Mouse (Mus musculus) heart, postnatal 0 days (tissue): ENCODE data around the gene Foxr1. TPM values are rescaled to one million over a fixed set of nuclear protein-coding genes. Genes with fewer than 3 reads are reported as not detected.
"Not testable (repeated sequence)": the region's sequence is repeated elsewhere in the genome, so short reads cannot be mapped to it uniquely, and the experiment has no call there.

Experiments
- ATAC-seq: fragments of 200-750 bp; cut with Nextera tagmentation; 2 replicates; pipeline ENCODE4 v1.8.0; 2017; ENCODE audit warnings: low read depth, moderate number of reproducible peaks, moderate library complexity; ENCODE audit not compliant: insufficient read depth
- DNase-seq: peaks from one replicate; pipeline ENCODE4 v3.0.0-alpha.2; 2016; ENCODE audit warnings: low spot score
- H3K27ac ChIP-seq: fragments of 300-500 bp; sonication (generic); 2 replicates; pipeline ENCODE4 v1.5.1; 2014; ENCODE audit warnings: low read depth, mild to moderate bottlenecking
- H3K27me3 ChIP-seq: fragments of 300-500 bp; sonication (generic); 2 replicates; pipeline ENCODE4 v1.6.1; 2014; ENCODE audit warnings: low read length, mixed read lengths; ENCODE audit not compliant: control insufficient read depth, insufficient read depth
- H3K36me3 ChIP-seq: fragments of 300-500 bp; sonication (generic); replicated peaks from 2 replicates; pipeline ENCODE4 v1.6.1; 2014; ENCODE audit warnings: low read length, mixed read lengths; ENCODE audit not compliant: control insufficient read depth, insufficient read depth
- H3K4me1 ChIP-seq: fragments of 300-500 bp; sonication (generic); 2 replicates; pipeline ENCODE4 v1.6.1; 2014; ENCODE audit warnings: antibody characterized with exemption; ENCODE audit not compliant: control insufficient read depth, insufficient read depth
- H3K4me2 ChIP-seq: fragments of 300-500 bp; sonication (generic); 2 replicates; pipeline ENCODE4 v1.6.1; 2014; ENCODE audit warnings: low read depth, mild to moderate bottlenecking, low read length, moderate library complexity
- H3K4me3 ChIP-seq: fragments of 300-500 bp; sonication (generic); 2 replicates; pipeline ENCODE4 v1.5.1; 2014; ENCODE audit warnings: low read depth, low read length
- H3K9ac ChIP-seq: fragments of 300-500 bp; sonication (generic); replicated peaks from 2 replicates; pipeline ENCODE4 v1.6.1; 2014; ENCODE audit warnings: low read depth, low read length, mixed read lengths
- H3K9me3 ChIP-seq: fragments of 300-500 bp; sonication (generic); replicated peaks from 2 replicates; pipeline ENCODE4 v1.6.1; 2016; ENCODE audit warnings: low read length; ENCODE audit not compliant: control insufficient read depth
- CTCF ChIP-seq: IDR thresholded peaks from 2 replicates; pipeline ENCODE4 v1.5.1; 2016; ENCODE audit warnings: antibody characterized with exemption, control low read depth, low read depth
- EP300 ChIP-seq: IDR thresholded peaks from 2 replicates; pipeline ENCODE4 v1.6.1; 2016; ENCODE audit warnings: antibody characterized with exemption, low read depth
- WGBS: fragments of 180-500 bp; shearing (Covaris S2); extraction: QIAGEN DNeasy Blood & Tissue Kit; methylation state at CpG from one replicate; pipeline ENCODE4 v1.1.7; 2014; 5-methylcytosine and 5-hydroxymethylcytosine counted together
- polyA plus RNA-seq: library from polyadenylated mRNA; unstranded; fragments of >200 nt; fragmentation: Nextera tagmentation; extraction: Ambion mirVana; gene quantifications from 2 replicates; pipeline ENCODE4 v1.2.1, GENCODE M21; 2015
- total RNA-seq: library from RNA; depleted of rRNA; stranded (reverse); fragments of >200 nt; gene quantifications from 2 replicates; pipeline ENCODE4 v1.2.3, GENCODE M21; 2014; ENCODE audit warnings: low replicate concordance

The Foxr1 gene
- total and polyA plus RNA-seq, 2 experiments from 2014 or later = not detected

DNA sequence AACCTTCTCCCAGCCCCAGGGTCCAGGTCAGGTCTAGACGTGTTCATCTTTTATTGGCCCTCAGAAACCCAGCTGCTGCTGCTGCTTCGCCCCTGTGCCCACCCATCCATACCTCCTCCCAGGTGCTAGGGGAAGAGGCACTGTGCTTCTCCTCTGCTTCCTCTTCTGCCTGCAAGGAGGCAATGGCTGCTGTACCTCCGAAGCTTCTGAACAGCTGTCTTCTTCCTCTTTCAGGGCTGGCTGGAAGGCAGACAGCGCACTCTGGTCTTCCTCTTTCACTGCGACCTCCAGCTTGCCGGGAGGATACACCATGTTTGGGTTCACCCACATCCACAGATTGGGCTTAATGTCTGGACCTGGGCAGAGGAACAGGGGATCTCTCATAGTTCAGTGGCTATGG is 5.2 kb downstream of the Foxr1 start:
- no peaks in the 10 kb centered on the region for H3K9me3 ChIP-seq
- no peaks in the 10 kb centered on the region for H3K36me3 ChIP-seq
- H3K4me3 ChIP-seq = no peak overlapping the region
- H3K27me3 ChIP-seq = no peaks in the 10 kb centered on the region
- H3K9ac ChIP-seq = no peak overlapping the region
- WGBS = 64% methylated on average over 6 of the region's 6 CpGs
- no peak overlapping the region for H3K27ac ChIP-seq
- TF ChIP-seq CTCF = no peak
- no peak for TF ChIP-seq EP300
- DNase-seq (no peak), ATAC-seq (no peak)
- no peak overlapping the region for H3K4me2 ChIP-seq
- no peaks in the 10 kb centered on the region for H3K4me1 ChIP-seq

DNA sequence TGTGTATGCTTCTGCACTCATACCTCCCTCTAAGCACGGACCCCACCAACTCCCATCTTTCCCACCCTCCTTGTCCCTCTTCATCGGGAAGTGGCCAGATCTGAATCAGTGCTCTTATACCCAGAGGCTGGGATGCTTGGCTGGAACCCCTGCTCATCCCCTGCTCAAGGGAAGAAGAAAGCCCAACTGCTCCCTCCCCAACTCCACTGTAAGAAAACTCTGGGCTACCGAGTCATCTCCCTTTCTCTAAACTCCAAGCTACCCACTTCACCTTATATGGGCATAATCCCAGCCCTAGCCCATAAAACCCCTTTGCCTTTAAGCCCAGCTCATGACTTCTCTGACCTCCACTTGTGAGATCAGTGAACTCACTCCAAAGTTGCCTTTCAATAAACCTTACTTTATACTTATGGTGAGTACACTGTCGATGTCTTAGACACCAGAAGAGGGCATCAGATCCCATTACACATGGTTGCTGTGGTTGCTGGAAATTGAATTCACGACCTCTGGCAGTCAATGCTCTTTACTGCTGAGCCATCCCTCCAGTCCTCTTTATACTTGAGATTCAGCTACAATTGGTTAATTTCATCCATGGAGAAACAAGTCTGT is 8.3 kb downstream of the Foxr1 start:
- no peak overlapping the region for H3K27ac ChIP-seq
- no peaks in the 10 kb centered on the region for H3K4me1 ChIP-seq
- no peaks in the 10 kb centered on the region for H3K9me3 ChIP-seq
- WGBS = 43% methylated on average over 5 of the region's 5 CpGs
- no peak overlapping the region for H3K9ac ChIP-seq
- H3K36me3 ChIP-seq = no peaks in the 10 kb centered on the region
- no peak overlapping the region for H3K4me3 ChIP-seq
- no peak overlapping the region for H3K4me2 ChIP-seq
- DNase-seq (no peak), ATAC-seq (no peak)
- no peak for TF ChIP-seq EP300
- no peaks in the 10 kb centered on the region for H3K27me3 ChIP-seq

DNA sequence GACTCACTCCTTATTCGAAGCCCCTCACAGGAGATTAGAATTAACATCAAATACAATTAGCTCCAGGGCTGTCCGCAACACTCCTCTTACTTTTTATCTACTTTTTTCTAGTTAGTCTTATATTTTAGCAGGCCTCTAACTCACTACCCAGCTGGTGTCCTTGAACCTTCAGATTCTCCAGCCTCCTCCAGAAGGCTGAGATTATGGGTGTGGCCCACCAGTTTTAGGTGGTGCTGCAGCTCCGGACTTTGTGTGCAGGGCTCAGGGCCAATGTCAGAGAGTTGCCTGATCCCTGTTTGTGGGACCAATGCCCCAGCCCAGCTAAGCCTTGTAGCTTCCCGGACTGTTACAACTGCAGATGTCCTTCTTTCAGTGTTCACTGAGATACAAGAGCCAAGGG is 17.4 kb downstream of the Foxr1 start:
- Histone ChIP-seq H3K27me3 (no peaks in the 10 kb centered on the region), H3K27ac (no peak overlapping the region), H3K4me2 (no peak overlapping the region), H3K4me1 (no peaks in the 10 kb centered on the region), H3K36me3 (no peaks in the 10 kb centered on the region), H3K4me3 (no peak overlapping the region), H3K9me3 (no peaks in the 10 kb centered on the region), H3K9ac (no peak overlapping the region)
- DNase-seq (no peak), ATAC-seq (no peak)
- WGBS = 70% methylated on average over 4 of the region's 4 CpGs
- TF ChIP-seq CTCF = no peak
- TF ChIP-seq EP300 = no peak

DNA sequence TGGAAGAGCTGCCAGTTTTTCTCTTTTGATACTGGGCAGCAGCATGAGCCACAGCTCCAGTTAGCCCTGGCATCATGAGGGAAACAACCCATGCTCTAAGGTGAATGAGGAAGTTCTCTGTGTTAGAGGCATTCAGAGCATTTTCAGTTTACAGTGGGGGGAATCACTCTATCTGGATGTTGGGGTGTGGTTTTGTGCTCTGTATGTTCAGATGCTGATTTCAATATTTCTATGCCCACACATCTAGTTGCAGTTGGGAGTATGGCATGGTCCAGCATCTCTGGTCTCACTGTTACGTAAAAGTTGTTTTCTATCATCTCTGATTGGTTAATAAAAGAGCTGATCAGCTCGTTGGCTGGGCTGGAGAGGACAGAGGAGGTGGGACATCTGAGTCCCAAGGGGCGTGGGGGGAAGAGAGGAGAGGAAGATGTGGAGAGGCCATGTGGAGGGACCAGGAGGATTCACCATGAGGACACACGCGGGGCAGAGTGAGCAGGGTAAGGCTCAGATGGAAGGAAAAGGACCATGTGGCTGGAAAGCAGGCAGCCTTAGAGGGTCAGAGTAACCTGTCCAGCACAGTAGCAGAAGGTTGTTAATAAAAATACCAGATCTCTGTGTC is 20.5 kb downstream of the Foxr1 start:
- no peak for TF ChIP-seq EP300
- no peak for TF ChIP-seq CTCF
- no peaks in the 10 kb centered on the region for H3K27me3 ChIP-seq
- no peaks in the 10 kb centered on the region for H3K9me3 ChIP-seq
- whole genome bisulfite sequencing = 54% methylated on average over 5 of the region's 5 CpGs
- no peak overlapping the region for H3K4me3 ChIP-seq
- ATAC-seq (no peak), DNase-seq (no peak)
- no peak overlapping the region for H3K4me2 ChIP-seq
- peaks cover 8% of the 10 kb centered on the region; the same call in 1 of the 2 replicates for H3K36me3 ChIP-seq
- H3K4me1 ChIP-seq = peaks cover 5% of the 10 kb centered on the region
- H3K27ac ChIP-seq = no peak overlapping the region
- no peak overlapping the region for H3K9ac ChIP-seq

DNA sequence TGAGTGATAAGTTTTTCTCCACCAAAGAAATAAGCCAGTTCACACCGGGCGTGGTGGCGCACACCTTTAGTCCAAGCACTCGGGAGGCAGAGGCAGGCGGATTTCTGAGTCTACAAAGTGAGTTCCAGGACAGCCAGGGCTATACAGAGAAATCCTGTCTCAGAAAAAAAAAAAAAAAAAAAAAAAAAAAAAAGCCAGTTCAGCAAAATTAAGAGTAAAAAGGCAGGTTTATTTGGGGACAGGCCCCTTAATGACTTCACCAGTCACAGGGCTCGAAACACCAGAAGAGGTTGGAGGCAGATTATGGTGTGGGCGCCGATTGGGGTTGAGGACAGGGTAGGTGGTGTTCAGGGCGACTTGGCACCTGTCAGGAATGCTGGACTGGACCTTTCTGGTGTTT is 21.2 kb downstream of the Foxr1 start:
- H3K27ac ChIP-seq, H3K27me3 ChIP-seq, H3K4me3 ChIP-seq, DNase-seq, H3K4me2 ChIP-seq, ATAC-seq, H3K9ac ChIP-seq, H3K9me3 ChIP-seq, H3K4me1 ChIP-seq, H3K36me3 ChIP-seq: not testable (repeated sequence)
- 91% methylated on average over 9 of the region's 9 CpGs for WGBS
